Mouse (Mus musculus) stomach, postnatal 0 days (tissue): Measurements from ENCODE around the gene Pip4k2a.

ENCODE experiments used
- CTCF ChIP-seq: IDR thresholded peaks from 2 replicates; pipeline ENCODE4 v1.5.1; 2016; ENCODE audit warnings: antibody characterized with exemption, low read depth, mild to moderate bottlenecking, moderate library complexity
- EP300 ChIP-seq: optimal IDR thresholded peaks from 2 replicates; pipeline ENCODE3; 2016; ENCODE audit warnings: antibody characterized with exemption

DNA sequence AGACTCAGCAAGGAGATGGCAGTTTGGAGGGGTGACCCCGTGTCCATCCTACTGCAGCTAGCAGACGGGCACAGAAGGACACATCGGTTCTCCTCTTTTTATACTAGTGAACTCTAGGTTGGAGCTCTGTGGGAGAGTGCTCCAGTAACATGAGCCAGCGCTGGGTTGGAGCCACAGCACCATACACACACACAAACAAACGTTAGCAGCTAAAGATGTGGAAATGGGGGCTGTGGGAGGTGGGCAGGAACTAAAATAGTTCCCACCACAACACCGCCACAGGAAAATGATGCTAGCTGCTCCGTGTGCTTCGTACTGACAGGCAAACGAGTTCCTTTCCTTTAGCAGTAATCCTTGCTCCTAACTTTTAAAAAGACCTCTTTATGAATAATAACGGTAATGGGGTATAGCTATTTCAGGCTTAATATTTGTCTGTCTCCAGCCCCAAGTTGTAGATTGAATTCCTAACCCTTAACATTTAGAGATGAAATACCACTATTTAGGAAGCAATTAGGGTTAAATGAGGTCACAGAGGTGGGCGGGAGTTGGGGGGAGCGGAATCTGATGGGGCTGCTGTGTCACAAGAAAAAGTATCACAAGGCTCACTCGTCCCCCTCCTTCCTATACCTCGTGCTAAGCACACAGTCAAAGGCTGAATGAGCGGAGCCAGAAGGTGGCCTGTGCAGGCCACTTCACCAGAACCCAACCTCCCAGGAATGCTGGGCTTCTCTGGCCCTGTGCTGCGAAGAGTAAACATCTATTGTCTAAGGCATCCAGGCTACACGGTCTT is 73.9 kb downstream of the Pip4k2a start:
- TF ChIP-seq CTCF (no peak), EP300 (no peak)
